Mouse (Mus musculus) left cerebral cortex, adult 2 months (tissue): ENCODE data around the gene Mpped2. TPM values are rescaled to one million over a fixed set of nuclear protein-coding genes. Genes with fewer than 3 reads are reported as not detected.

Source experiments
- DNase-seq, 2 experiments: peaks; one replicate each; pipeline ENCODE4 v3.0.0; 2021 to 2022; ENCODE audit warnings: low spot score in 2 of 2, mixed read lengths in 1 of 2; ENCODE audit errors: extremely low spot score in 1 of 2
- H3K27ac ChIP-seq: fragments of 200-600 bp; 2 replicates; pipeline ENCODE4 v1.8.1; 2022
- H3K4me3 ChIP-seq: fragments of 200-600 bp; 2 replicates; pipeline ENCODE4 v1.8.1; 2022
- CTCF ChIP-seq: fragments of 200-600 bp; IDR thresholded peaks from 2 replicates; pipeline ENCODE4 v1.8.1; 2022; ENCODE audit warnings: antibody characterized with exemption, mild to moderate bottlenecking, moderate library complexity
- intact Hi-C: fragments of 180-260 bp; cut with DNase I; formaldehyde crosslinking; loops from one replicate; pipeline ENCODE4 v1.15.1; 2025
- total RNA-seq, 2 experiments: library from RNA; stranded (reverse); gene quantifications; 2 replicates each; pipeline ENCODE4 v1.2.3; 2021

The Mpped2 gene
- total RNA-seq, 2 experiments from 2014 or later, result 30.7 to 32.8 TPM

- intact Hi-C loops, result no loop called here
- DNase-seq, result no peak
- Histone ChIP-seq H3K27ac (no peak overlapping the region), H3K4me3 (no peak overlapping the region)
- TF ChIP-seq CTCF, result no peak
These were observed 95.5 kb downstream of the Mpped2 start for GRCm38 (mm10) chr2:106788573-106788972.

GRCm38 (mm10) chr2:106789694-106790328 lies 96.7 kb downstream of the Mpped2 start:
- no peak for DNase-seq
- Histone ChIP-seq H3K27ac (no peak overlapping the region), H3K4me3 (no peak overlapping the region)
- no peak for TF ChIP-seq CTCF
- intact Hi-C loops, result no loop called here

GRCm38 (mm10) chr2:106790329-106790701 lies 97.2 kb downstream of the Mpped2 start:
- intact Hi-C loops, result no loop called here
- no peak overlapping the region for H3K27ac ChIP-seq
- no peak overlapping the region for H3K4me3 ChIP-seq
- no peak for TF ChIP-seq CTCF
- DNase-seq, result no peak

- intact Hi-C loops, result no loop called here
- H3K27ac ChIP-seq, result no peak overlapping the region
- no peak overlapping the region for H3K4me3 ChIP-seq
- TF ChIP-seq CTCF, result no peak
- DNase-seq, result no peak
These were observed 103.2 kb downstream of the Mpped2 start for GRCm38 (mm10) chr2:106796246-106796645.

GRCm38 (mm10) chr2:106797855-106798254 lies 104.8 kb downstream of the Mpped2 start:
- Histone ChIP-seq H3K4me3 (no peak overlapping the region), H3K27ac (no peak overlapping the region)
- no peak for TF ChIP-seq CTCF
- intact Hi-C loops, result no loop called here
- DNase-seq, result no peak

GRCm38 (mm10) chr2:106798824-106799223 lies 105.8 kb downstream of the Mpped2 start:
- intact Hi-C loops, result no loop called here
- TF ChIP-seq CTCF, result no peak
- H3K27ac ChIP-seq, result no peak overlapping the region
- DNase-seq, result no peak
- H3K4me3 ChIP-seq, result no peak overlapping the region

GRCm38 (mm10) chr2:106815898-106816297 lies 122.8 kb downstream of the Mpped2 start:
- no peak for TF ChIP-seq CTCF
- H3K4me3 ChIP-seq, result no peak overlapping the region
- intact Hi-C loops, result no loop called here
- no peak for DNase-seq
- H3K27ac ChIP-seq, result no peak overlapping the region

GRCm38 (mm10) chr2:106821292-106821691 lies 128.2 kb downstream of the Mpped2 start:
- no peak for DNase-seq
- H3K27ac ChIP-seq, result no peak overlapping the region
- intact Hi-C loops, result no loop called here

GRCm38 (mm10) chr2:106821883-106822282 lies 128.8 kb downstream of the Mpped2 start:
- DNase-seq, result no peak
- no peak overlapping the region for H3K27ac ChIP-seq
- H3K4me3 ChIP-seq, result no peak overlapping the region
- intact Hi-C loops, result no loop called here
- TF ChIP-seq CTCF, result no peak

More at GRCm38 (mm10) chr2:106821292-106821691, 128.2 kb downstream of the Mpped2 start:
- no peak for TF ChIP-seq CTCF
- H3K4me3 ChIP-seq, result no peak overlapping the region

- intact Hi-C loops, result no loop called here
- DNase-seq, result no peak
- Histone ChIP-seq H3K4me3 (no peak overlapping the region), H3K27ac (no peak overlapping the region)
- no peak for TF ChIP-seq CTCF
These were observed 129.5 kb downstream of the Mpped2 start for GRCm38 (mm10) chr2:106822540-106822939.

GRCm38 (mm10) chr2:106825461-106825860 lies 132.4 kb downstream of the Mpped2 start:
- intact Hi-C loops, result no loop called here
- H3K4me3 ChIP-seq, result no peak overlapping the region
- no peak overlapping the region for H3K27ac ChIP-seq
- no peak for TF ChIP-seq CTCF
- no peak for DNase-seq

GRCm38 (mm10) chr2:106826023-106826422 lies 133.0 kb downstream of the Mpped2 start:
- TF ChIP-seq CTCF, result no peak
- Histone ChIP-seq H3K27ac (no peak overlapping the region), H3K4me3 (no peak overlapping the region)
- intact Hi-C loops, result no loop called here
- DNase-seq, result no peak

GRCm38 (mm10) chr2:106826806-106827205 lies 133.7 kb downstream of the Mpped2 start:
- DNase-seq, result no peak
- Histone ChIP-seq H3K4me3 (no peak overlapping the region), H3K27ac (no peak overlapping the region)
- TF ChIP-seq CTCF, result no peak
- intact Hi-C loops, result no loop called here
